Mouse (Mus musculus) gastrocnemius, postnatal 25 days (tissue): ENCODE data around the gene Hilpda. TPM values are rescaled to one million over a fixed set of nuclear protein-coding genes. Genes with fewer than 3 reads are reported as not detected.

Source experiments
- DNase-seq: peaks from one replicate; pipeline ENCODE4 v3.0.0; 2022
- total RNA-seq, 2 experiments: library from RNA; stranded (reverse); gene quantifications; 1 replicate in 1 of 2; 2 replicates in 1 of 2; pipeline ENCODE4 v1.2.3; 2021

Gene Hilpda
- total RNA-seq, 2 experiments from 2014 or later = 3.5 to 4.2 TPM

- no peak for DNase-seq
Measured at GRCm38 (mm10) chr6:29276746-29277145, 4.5 kb downstream of the Hilpda start.

GRCm38 (mm10) chr6:29278513-29279267 is 6.4 kb downstream of the Hilpda start:
- no peak for DNase-seq

- DNase-seq = no peak
Measured at GRCm38 (mm10) chr6:29279293-29279692, 7.0 kb downstream of the Hilpda start, which contains the start of gene Fam71f2. Fam71f2 (plus strand) TSS chr6:29279593.

- DNase-seq = no peak
Measured at GRCm38 (mm10) chr6:29280671-29281070, 8.4 kb downstream of the Hilpda start.

DNA sequence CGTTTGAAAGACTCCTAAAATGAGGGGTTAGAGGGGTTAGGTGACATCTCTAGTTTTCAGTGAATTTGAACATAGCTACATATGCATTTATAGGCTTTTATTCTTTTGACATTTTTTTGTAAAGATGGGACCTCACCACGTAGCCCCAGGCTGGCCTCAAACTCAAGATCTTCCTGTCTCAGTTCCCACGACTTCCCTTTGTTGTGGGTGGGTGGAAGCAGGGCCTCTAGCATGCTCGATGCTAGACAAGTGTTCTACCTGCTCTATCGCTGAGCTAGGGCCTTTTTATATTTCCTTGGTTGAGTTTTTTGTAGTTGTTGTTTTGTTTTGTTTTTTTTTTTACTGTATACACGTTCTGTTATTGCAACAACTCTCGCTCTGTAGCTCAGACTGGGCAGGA is 14.6 kb downstream of the Hilpda start:
- no peak for DNase-seq

DNA sequence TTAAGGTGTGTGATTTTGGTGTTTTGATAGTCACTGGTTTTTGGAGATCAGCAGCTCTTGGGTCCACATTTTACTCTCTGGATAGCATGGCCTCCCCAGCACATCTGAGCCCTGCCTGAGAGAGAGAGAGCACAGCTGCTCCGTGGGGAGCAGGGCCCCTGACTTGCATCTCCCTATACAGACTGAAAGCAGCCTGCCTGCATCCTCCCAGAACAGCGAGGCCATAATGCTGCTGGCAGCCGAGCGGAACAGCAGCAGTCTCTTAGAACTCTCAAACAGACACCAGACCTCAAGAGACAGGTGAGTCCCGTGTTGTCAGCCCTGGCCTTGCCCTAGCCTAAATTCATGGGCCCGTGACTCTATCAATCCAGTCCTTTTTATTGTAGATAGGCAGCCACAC is 15.2 kb downstream of the Hilpda start:
- no peak for DNase-seq

DNA sequence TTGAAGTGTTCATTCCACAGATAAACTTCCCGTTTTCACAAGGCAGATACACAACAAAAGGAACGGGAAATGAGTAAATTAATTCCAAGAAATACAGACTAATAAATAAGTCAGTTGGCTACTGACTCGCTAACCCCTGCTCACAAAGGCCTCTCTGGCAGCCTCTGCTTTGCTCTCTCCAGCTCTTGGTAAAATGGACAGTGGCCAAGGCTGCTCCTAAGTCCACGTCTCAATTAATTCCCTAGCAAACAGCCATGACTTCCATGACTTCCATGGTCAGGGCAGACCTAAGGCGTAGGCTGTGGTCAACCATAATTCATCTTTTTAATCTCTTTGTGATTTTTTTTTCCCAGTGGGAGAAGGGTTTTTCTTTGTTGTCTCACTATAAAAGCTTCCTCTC is 15.7 kb downstream of the Hilpda start:
- no peak for DNase-seq

- DNase-seq = no peak
Measured at GRCm38 (mm10) chr6:29288651-29289050, 16.4 kb downstream of the Hilpda start.

GRCm38 (mm10) chr6:29299112-29299511 is 26.8 kb downstream of the Hilpda start:
- no peak for DNase-seq

DNA sequence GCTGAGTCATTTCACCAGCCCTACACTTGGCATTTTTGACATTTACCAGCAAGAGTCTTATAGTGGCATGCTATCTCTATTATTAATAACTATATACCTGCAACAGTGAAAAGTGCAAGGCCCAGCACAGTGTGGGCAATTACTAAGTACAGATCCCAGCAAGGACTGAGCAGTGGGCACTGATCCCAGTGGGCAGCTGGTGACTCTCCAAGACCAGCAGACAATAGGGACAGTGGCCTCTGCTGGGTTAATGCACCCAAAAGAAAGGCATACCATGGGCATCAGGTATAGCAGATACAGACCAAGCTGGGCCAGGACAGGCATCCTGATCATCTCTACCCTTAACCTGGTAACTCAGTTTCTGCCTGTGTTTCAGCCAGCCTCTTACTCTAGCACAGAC is 31.0 kb downstream of the Hilpda start:
- DNase-seq = no peak

DNA sequence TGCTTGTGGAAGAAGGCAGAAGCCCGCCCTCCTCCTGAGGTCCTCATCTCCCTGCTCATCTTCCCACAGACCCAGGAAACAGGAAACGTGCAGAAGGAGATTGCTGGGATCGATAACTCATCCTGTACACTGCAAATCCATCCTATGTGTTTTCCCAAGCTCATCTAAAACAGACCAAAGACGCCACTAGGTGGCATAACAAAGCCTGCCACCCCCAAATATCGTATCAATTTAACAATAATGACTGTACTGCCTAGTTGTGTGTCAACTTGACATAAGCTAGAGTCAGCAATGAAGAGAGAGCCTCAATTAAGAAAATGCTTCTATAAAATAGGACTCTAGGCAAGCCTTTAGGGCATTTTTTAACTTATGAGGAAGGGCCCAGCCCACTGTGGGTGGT is 31.4 kb downstream of the Hilpda start:
- no peak for DNase-seq

DNA sequence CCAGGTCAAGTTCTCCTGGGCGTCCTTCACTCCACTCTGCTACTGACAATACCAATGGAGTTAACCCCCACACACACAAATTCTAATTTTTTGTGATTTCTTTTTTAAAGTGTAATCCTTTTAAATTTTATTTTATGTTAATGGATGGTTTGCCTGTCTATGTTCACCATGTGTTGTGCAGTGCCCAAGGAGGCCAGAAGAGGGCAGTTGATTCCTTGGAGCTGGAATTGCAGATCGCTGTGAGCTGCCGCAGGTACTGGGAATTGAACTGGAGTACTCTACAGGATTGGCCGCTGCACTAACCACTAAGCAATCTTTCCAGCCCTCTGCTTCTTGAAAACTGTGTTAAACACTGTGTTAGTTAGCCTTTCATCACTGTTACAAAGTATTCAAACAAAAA is 33.2 kb downstream of the Hilpda start:
- no peak for DNase-seq

GRCm38 (mm10) chr6:29308846-29309605 is 36.7 kb downstream of the Hilpda start:
- DNase-seq = no peak

GRCm38 (mm10) chr6:29313690-29314202 is 41.5 kb downstream of the Hilpda start:
- no peak for DNase-seq

DNA sequence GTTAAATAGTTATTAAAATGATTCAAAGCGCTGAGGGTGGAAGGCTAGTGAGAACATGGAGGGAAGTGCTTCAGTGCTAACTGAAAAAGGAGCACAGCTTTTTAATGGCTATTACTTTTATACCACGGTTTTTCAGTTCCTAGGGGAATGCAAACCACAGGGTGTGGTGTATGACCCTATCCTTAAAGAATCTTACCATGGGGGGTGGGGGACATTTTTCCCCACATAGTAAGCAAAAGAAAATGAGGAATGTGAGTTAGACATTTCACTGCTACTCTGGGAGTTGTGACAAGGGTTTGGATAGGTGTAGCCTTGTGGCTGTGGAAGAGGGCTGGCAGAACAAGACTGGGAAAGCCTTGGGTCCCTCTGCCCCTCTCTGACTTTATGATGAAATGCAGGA is 45.0 kb downstream of the Hilpda start:
- no peak for DNase-seq

- DNase-seq = no peak
Measured at GRCm38 (mm10) chr6:29317941-29318340, 45.7 kb downstream of the Hilpda start.

DNA sequence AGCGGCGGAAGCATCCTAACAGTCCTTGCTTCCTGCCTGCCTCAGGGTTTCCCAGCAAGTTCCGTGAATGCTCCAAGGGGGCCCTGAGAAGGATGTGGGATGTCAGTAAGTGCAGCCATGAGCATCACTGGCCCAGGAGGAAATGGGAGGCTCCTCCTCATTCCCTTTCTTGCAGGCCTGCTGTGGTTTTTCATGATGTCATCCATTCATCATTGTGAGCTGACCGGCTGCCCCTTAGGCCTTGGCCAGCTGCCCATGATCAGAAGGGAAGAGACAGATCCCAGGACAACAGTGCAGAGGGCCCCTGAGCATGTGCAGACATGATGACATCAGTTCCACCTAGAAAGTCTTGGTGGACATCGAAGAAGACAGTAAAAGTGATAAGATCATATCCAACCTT is 46.6 kb downstream of the Hilpda start, which contains the start of gene Fam71f1:
TSS of gene Fam71f1 (plus strand) at position 262 of the 400 bp plus-strand sequence.
- peak; percentile 8 for DNase-seq

DNA sequence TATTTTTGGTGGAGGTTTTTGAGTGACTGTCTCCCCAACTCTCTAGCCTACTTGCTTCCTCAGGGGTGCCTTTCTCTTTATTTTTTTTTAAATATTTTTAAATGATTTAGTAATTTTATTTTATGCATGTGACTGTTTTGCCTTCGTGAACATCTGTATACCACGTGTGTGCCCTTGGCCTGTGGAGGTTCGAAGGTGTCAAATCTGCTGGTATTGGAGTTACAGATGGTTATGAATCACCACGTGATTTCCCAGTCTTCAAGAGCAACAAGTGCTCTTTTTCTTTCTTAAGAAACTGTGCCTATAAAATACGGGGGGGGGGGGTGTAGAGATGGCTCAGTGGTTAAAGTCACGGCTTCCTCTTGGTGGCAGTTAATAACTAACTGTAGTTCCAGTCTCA is 49.3 kb downstream of the Hilpda start:
- no peak for DNase-seq

DNA sequence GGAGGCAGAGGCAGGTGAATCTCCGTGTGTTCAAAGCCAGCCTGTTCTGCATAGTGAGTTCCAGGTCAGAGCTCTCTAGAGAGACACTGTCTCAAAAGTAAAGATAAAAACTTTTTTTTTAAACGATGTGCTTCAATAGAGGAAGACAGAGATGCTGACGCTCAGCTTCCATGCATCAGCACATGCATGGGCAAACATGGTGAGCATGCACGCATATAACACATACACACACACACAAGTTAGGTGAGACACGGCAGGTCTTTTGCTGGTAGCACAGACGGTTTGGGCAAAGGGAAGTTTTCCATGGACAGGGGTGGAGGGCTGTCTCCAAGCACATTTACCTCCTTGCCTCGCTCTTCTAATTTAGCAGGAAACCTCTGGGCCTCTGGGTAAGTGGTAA is 49.9 kb downstream of the Hilpda start:
- DNase-seq = no peak

DNA sequence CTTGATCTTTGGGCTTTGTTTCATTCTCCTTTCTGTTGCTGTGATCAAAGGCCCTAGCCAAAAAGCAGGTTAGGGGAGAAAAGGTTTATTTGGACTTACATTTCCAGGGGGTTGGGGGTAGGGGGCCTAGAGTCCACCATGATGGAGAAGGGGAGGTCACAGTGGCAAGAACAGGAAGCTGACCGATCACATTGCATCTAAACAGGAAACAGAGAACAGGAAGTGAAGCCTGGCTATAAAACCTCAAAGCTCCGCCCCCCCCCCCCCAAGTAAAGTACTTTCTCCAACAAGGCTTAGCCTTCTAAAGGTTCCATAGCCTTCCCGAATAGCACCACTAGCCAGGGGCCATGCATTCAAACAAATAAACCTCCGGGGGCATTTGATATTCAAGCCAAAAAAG is 50.4 kb downstream of the Hilpda start:
- no peak for DNase-seq
